Mouse (Mus musculus): ENCODE data around the gene 1810010D01Rik. TPM values are rescaled to one million over a fixed set of nuclear protein-coding genes. Genes with fewer than 3 reads are reported as not detected.
A peak's percentile ranks its signal among the peaks of the same experiment; 100 is the strongest.

Gene 1810010D01Rik
- polyA plus RNA-seq, 1 experiment from 2014 or later: not detected

GRCm38 (mm10) chr7:145192836-145193235 is 15.1 kb downstream of the 1810010D01Rik start:
- Histone ChIP-seq H3K9me3 (replicated peaks) (no peaks in the 10 kb centered on the region), H3K36me3 (no peaks in the 10 kb centered on the region), H3K9ac (replicated peaks) (no peak overlapping the region), H3K4me2 (no peak overlapping the region), H3K27ac (replicated peaks) (no peak overlapping the region), H3K4me3 (replicated peaks) (no peak overlapping the region), H3K27me3 (replicated peaks) (no peaks in the 10 kb centered on the region), H3K4me1 (peaks cover 17% of the 10 kb centered on the region)
- WGBS: 84% methylated on average over 6 of the region's 6 CpGs
- no peak for ATAC-seq (ENCODE audit: low FRiP score)

DNA sequence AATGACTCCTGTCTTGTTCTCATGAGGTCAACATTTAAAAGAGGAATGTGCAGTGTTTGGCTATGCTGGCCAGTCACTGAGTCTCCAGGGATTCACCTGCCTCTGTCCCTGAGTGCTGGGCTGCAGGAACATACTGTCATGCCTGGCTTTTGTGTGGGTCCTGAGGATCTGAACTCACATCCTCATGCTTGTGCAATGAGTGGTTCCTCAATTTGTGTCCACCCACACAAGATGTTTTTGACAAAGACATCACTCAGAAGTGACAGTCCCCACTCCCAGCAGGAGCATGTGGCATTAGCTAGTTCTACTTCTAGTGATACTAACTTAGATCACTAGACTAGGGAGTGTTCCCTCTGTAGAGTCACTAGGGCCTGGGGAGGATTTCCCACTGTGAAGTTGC is 17.4 kb downstream of the 1810010D01Rik start:
- Histone ChIP-seq H3K9ac (replicated peaks) (no peak overlapping the region), H3K4me1 (peaks cover 14% of the 10 kb centered on the region), H3K9me3 (replicated peaks) (no peaks in the 10 kb centered on the region), H3K4me3 (replicated peaks) (no peak overlapping the region), H3K36me3 (no peaks in the 10 kb centered on the region), H3K27ac (replicated peaks) (no peak overlapping the region), H3K4me2 (no peak overlapping the region), H3K27me3 (replicated peaks) (no peaks in the 10 kb centered on the region)
- ATAC-seq (ENCODE audit: low FRiP score): no peak

GRCm38 (mm10) chr7:145189342-145189741 is 18.6 kb downstream of the 1810010D01Rik start:
- Histone ChIP-seq H3K36me3 (no peaks in the 10 kb centered on the region), H3K4me1 (peaks cover 2% of the 10 kb centered on the region), H3K4me2 (no peak overlapping the region), H3K27me3 (replicated peaks) (no peaks in the 10 kb centered on the region), H3K9ac (replicated peaks) (no peak overlapping the region), H3K27ac (replicated peaks) (no peak overlapping the region), H3K9me3 (replicated peaks) (no peaks in the 10 kb centered on the region), H3K4me3 (replicated peaks) (no peak overlapping the region)
- no peak for ATAC-seq (ENCODE audit: low FRiP score)
- 49% methylated on average over 8 of the region's 8 CpGs for WGBS

DNA sequence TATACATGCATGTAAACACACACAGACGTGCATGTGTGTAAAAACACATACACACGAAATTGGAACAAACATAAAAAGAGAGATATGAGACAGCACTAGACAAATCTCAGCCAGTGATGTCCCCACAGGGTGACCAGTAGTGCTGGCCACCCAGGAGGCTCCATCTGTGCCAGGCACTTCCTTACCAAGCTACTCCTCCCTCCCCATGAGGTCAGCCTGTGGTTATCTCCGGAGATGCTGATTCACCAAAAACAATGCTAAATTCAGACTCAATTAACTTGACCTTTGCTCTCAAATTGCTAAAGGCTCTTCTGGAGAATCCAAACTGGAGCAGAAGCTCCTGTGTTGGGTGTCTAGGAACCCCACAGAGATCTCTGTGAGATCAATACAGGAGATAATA is 20.1 kb downstream of the 1810010D01Rik start:
- Histone ChIP-seq H3K36me3 (no peaks in the 10 kb centered on the region), H3K9me3 (replicated peaks) (no peaks in the 10 kb centered on the region), H3K27ac (replicated peaks) (no peak overlapping the region), H3K4me1 (no peaks in the 10 kb centered on the region), H3K27me3 (replicated peaks) (no peaks in the 10 kb centered on the region), H3K4me3 (replicated peaks) (no peak overlapping the region), H3K4me2 (no peak overlapping the region), H3K9ac (replicated peaks) (no peak overlapping the region)
- 76% methylated on average over 3 of the region's 3 CpGs for WGBS
- no peak for ATAC-seq (ENCODE audit: low FRiP score)

DNA sequence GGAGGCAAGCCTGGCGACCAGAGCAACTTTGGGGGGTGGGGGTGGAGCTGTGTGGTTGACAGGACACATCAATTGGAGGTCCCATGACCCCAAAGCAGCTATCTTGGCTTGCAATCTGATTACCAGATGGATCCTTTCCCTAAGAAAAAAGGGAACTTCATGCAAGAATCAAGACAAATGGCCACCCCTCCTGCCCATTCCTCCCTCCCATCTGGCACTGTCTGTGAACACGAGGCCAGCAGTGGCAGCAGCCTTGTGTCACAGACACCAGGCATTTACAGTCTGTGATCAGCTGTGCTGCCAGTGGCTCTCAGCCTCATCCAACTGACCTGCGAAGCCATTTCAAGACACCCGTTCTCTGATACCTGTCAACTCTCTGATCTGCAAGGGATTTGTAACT is 25.5 kb downstream of the 1810010D01Rik start:
- H3K4me1 ChIP-seq: peaks cover 10% of the 10 kb centered on the region; the same call in 1 of the 2 replicates
- ATAC-seq (ENCODE audit: low FRiP score): no peak
- no peak overlapping the region for H3K4me2 ChIP-seq
- no peak overlapping the region for H3K27ac ChIP-seq (replicated peaks)
- WGBS: 47% methylated on average over 4 of the region's 4 CpGs
- no peak overlapping the region for H3K9ac ChIP-seq (replicated peaks)
- no peaks in the 10 kb centered on the region for H3K9me3 ChIP-seq (replicated peaks)
- no peaks in the 10 kb centered on the region for H3K36me3 ChIP-seq
- peaks cover 3% of the 10 kb centered on the region; the same call in 1 of the 2 replicates for H3K27me3 ChIP-seq (replicated peaks)
- H3K4me3 ChIP-seq (replicated peaks): no peak overlapping the region

- H3K9ac ChIP-seq (replicated peaks): no peak overlapping the region
- no peak overlapping the region for H3K4me3 ChIP-seq (replicated peaks)
- 32% methylated on average over 11 of the region's 11 CpGs for WGBS
- H3K4me1 ChIP-seq: peaks cover 10% of the 10 kb centered on the region; the same call in 1 of the 2 replicates
- no peaks in the 10 kb centered on the region for H3K36me3 ChIP-seq
- no peak overlapping the region for H3K4me2 ChIP-seq
- ATAC-seq (ENCODE audit: low FRiP score): no peak
- peaks cover 3% of the 10 kb centered on the region; the same call in 1 of the 2 replicates for H3K27me3 ChIP-seq (replicated peaks)
- no peaks in the 10 kb centered on the region for H3K9me3 ChIP-seq (replicated peaks)
- H3K27ac ChIP-seq (replicated peaks): no peak overlapping the region
Observed at GRCm38 (mm10) chr7:145181376-145182034, 26.4 kb downstream of the 1810010D01Rik start.

GRCm38 (mm10) chr7:145179691-145180091 is 28.2 kb downstream of the 1810010D01Rik start:
- Histone ChIP-seq H3K4me2 (no peak overlapping the region), H3K4me3 (replicated peaks) (no peak overlapping the region), H3K9ac (replicated peaks) (no peak overlapping the region), H3K9me3 (replicated peaks) (no peaks in the 10 kb centered on the region), H3K36me3 (no peaks in the 10 kb centered on the region), H3K4me1 (peaks cover 10% of the 10 kb centered on the region; the same call in 1 of the 2 replicates), H3K27ac (replicated peaks) (no peak overlapping the region), H3K27me3 (replicated peaks) (peaks cover 3% of the 10 kb centered on the region; the same call in 1 of the 2 replicates)
- WGBS: 52% methylated on average over 5 of the region's 5 CpGs
- ATAC-seq (ENCODE audit: low FRiP score): no peak

DNA sequence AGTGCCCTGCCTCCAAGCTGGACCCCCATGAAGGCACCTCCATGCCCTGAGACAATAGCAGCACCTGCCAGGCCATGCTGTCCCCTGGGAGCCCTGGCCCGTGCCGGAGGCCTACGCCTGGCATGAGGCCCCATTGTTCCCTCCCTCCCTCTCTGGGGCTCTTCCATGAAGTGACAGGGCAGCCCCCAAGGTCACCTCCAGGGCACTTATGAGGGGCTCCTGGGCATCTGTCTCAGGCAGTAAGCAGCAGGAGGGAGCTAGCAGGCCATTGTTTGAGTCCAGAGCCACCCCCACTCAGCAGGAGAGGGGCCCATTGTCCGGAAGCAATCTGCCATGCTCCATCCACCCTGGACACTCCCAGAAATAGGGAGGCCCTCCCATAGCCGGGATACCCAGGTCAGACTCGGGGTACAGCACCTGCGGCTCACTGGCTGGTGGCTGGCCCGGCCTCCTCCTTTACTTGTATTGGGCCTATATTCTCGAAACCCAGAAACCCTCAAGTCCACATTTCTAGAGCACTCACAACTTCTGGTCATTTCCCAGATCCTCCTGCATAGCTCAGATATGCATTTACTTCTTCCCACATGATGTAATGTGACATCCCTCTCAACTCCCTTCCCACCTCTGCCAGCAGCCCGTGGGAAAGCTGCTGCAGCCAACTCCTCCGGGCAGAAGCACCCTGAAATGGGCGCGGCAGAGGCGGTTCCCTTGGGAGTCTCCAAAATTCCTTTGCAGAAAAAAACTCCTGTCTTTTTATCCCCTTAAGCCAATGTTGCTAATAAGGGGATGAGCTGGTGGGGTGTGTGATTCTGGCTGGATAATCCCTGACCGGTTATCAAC is 30.9 kb downstream of the 1810010D01Rik start:
- no peak overlapping the region for H3K9ac ChIP-seq (replicated peaks)
- no peak overlapping the region for H3K4me3 ChIP-seq (replicated peaks)
- peaks cover 7% of the 10 kb centered on the region; the same call in 1 of the 2 replicates for H3K27me3 ChIP-seq (replicated peaks)
- no peak overlapping the region for H3K4me2 ChIP-seq
- 25% methylated on average over 15 of the region's 15 CpGs for whole genome bisulfite sequencing
- ATAC-seq (ENCODE audit: low FRiP score): no peak
- H3K27ac ChIP-seq (replicated peaks): no peak overlapping the region
- no peaks in the 10 kb centered on the region for H3K9me3 ChIP-seq (replicated peaks)
- H3K4me1 ChIP-seq: peaks cover 19% of the 10 kb centered on the region
- H3K36me3 ChIP-seq: no peaks in the 10 kb centered on the region

DNA sequence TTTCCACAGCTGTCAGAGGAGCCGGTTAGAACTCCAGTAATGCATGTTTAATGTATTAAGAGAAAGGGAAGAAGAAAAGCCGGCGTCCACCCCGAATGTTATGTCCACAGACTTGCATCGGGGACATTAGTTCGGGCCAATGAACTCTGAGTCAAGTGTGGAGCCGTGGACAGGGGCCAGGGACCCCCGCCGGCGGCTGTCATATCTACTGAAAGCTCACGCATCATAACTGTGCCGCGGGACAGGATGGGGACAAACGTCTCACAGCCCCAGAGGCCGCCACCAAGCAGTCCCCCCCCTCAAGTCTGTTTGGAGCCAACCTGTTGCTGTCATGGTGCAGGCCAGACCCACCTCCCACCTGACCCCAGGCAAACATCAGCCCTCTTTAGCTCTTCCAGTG is 34.4 kb downstream of the 1810010D01Rik start:
- Histone ChIP-seq H3K27ac (replicated peaks) (no peak overlapping the region), H3K4me2 (peak overlapping the region; percentile 38; the same call in 1 of the 2 replicates), H3K36me3 (no peaks in the 10 kb centered on the region), H3K4me1 (peaks cover 11% of the 10 kb centered on the region), H3K27me3 (replicated peaks) (peaks cover 5% of the 10 kb centered on the region; the same call in 1 of the 2 replicates), H3K9ac (replicated peaks) (no peak overlapping the region), H3K9me3 (replicated peaks) (no peaks in the 10 kb centered on the region), H3K4me3 (replicated peaks) (no peak overlapping the region)
- 13% methylated on average over 15 of the region's 15 CpGs for WGBS
- no peak; the same call in 1 of the 2 replicates for ATAC-seq (ENCODE audit: low FRiP score)

- Histone ChIP-seq H3K4me3 (replicated peaks) (no peak overlapping the region), H3K27me3 (replicated peaks) (peaks cover 4% of the 10 kb centered on the region; the same call in 1 of the 2 replicates), H3K9me3 (replicated peaks) (no peaks in the 10 kb centered on the region), H3K27ac (replicated peaks) (no peak overlapping the region), H3K9ac (replicated peaks) (no peak overlapping the region), H3K36me3 (no peaks in the 10 kb centered on the region), H3K4me2 (peak overlapping the region; percentile 38), H3K4me1 (peaks cover 11% of the 10 kb centered on the region)
- 7% methylated on average over 12 of the region's 12 CpGs for WGBS
- ATAC-seq (ENCODE audit: low FRiP score): peak; percentile 68; the same call in 1 of the 2 replicates
Observed at GRCm38 (mm10) chr7:145173116-145173515, 34.8 kb downstream of the 1810010D01Rik start.

DNA sequence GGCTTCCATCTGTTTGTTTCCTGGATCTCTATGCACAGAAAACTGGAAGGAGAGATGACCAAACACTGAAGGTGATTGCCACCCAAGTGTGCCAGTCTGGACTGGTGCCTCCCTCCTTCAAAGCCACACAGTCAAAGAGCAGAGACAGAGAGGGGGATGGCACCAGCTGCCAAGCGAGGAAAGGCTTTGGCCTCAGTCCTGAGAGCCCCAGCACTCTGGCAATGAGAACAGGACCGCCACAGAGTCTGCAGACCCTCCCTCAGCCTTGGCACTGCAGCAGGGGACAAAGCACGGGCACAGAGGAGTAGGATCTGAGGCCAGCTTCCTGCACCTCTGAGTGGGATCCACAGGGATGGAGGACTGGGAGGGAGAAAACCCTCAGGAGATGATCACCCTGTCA is 38.2 kb downstream of the 1810010D01Rik start:
- no peak for ATAC-seq (ENCODE audit: low FRiP score)
- Histone ChIP-seq H3K9me3 (replicated peaks) (no peaks in the 10 kb centered on the region), H3K36me3 (no peaks in the 10 kb centered on the region), H3K27ac (replicated peaks) (no peak overlapping the region), H3K9ac (replicated peaks) (no peak overlapping the region), H3K27me3 (replicated peaks) (peaks cover 7% of the 10 kb centered on the region; the same call in 1 of the 2 replicates), H3K4me3 (replicated peaks) (no peak overlapping the region), H3K4me2 (no peak overlapping the region), H3K4me1 (peaks cover 11% of the 10 kb centered on the region)
- 74% methylated on average over 3 of the region's 3 CpGs for WGBS
